Mouse (Mus musculus) cerebellum, adult (tissue): ENCODE data around the gene Zfp1.

Source experiments
- ATAC-seq: cut with Nextera tagmentation; 2 replicates; pipeline ENCODE4 v1.9.2; 2017; ENCODE audit warnings: mild to moderate bottlenecking, moderate library complexity, mixed read lengths; ENCODE audit not compliant: insufficient number of reproducible peaks, low FRiP score, low TSS enrichment

Zfp1 gene

GRCm38 (mm10) chr8:111643264-111644141, at the start of gene Zfp1:
Gene Zfp1 (plus strand): TSS chr8:111643401.
- ATAC-seq: peak; percentile 98

- no peak for ATAC-seq
Observed at GRCm38 (mm10) chr8:111594044-111594840, 49.0 kb upstream of the Zfp1 start.

- 0 out of 2 replicates have a peak, but pooled peaks have one; percentile 28 for ATAC-seq
Observed at GRCm38 (mm10) chr8:111594951-111595350, 48.2 kb upstream of the Zfp1 start.

- no peak for ATAC-seq
Observed at GRCm38 (mm10) chr8:111595712-111596484, 47.3 kb upstream of the Zfp1 start.

DNA sequence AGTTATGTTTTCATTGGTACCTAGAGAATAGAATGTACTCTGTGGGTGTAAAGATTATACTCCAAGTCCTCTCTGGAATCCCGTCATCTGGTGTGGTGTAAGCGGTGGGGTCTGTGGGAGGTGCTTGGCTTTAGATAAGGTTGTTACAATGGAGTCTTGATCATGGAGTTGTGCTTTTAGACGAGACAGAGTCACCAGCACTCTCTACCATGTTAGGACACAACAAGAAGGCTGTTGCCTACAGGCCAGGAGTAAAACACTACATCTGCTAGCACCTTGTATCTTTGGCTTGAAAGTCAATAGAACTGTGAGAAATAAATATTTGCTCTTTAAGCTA, 46.7 kb upstream of the Zfp1 start:
- no peak for ATAC-seq

GRCm38 (mm10) chr8:111597310-111597709, 45.9 kb upstream of the Zfp1 start:
- ATAC-seq: no peak

DNA sequence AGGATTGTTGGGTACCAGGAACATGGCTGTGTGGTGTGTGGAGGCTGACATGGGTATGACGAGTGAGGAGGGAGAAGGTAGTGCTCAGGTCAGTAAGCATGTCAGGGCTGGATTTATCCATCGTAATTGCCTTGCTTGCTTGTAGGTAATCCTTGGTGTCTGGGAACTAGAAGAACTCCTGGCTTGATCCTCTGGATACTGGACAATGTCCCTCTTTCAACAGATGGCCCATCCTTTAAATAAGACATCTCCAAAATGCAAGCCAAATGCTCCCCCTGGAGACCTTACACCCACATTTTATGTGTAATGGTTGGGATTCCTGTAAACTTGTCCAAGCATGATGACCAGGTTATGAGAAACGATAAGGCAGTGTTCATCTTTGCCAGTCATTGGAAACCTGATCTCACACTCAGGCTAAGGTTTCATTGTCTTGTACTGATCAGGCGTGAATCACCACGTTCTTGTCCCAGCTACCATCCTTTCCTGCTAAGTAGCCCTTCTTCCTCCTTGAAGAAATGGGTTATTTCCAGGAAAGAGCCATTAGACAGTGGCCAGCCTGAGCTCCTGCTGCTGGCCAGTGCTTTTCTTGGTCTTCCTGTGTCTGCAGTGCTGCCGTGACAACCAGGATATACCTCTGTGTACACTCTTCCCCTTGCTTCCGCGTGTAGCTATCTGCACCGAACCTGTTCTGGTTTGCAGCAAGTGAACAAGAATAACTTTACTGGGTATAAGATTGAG, 43.3 kb upstream of the Zfp1 start:
- ATAC-seq: peak; percentile 46; the same call in 1 of the 2 replicates

GRCm38 (mm10) chr8:111602050-111602449, 41.2 kb upstream of the Zfp1 start:
- ATAC-seq: no peak; the same call in 1 of the 2 replicates

DNA sequence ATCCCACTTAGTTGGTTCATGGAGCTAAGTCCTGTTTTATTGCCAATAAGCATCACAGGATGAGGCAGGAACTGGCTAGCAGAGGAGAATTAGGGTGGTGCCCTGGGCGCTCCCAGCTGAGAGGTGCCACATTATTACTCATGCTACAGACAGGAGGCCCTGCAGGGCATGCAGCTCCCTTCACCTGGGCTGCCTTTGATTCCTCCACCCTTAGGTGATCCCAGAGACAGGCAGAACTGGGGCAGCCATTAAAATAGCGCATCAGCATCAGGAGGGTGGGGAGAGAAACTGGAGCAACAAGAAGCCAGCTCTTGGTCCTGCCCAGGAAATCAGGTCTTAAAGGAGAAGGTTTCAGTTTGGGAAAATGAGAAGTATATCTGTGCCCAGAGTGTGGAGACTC, 38.2 kb upstream of the Zfp1 start:
- 0 out of 2 replicates have a peak, but pooled peaks have one; percentile 40 for ATAC-seq

DNA sequence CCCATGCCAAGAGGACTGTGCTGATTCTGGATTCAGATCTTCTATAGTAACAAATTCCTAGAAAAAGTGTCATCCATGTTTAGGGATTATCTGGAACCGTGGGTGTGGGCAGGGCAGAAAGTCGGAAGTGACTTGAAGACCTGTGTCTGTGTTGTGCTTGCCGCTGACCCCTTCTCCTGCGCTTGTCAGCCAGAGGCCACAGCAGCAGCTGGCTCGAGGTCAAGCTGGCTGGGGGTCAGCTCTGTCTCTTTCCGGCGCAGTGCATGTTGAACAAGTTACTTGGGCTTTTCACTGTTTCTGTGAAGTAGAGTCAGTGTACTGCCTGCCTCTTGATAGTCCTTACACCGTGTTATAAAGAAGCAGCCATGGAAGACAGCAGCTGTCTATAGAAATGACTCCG, 36.2 kb upstream of the Zfp1 start:
- ATAC-seq: no peak

- ATAC-seq: no peak
Observed at GRCm38 (mm10) chr8:111607414-111607813, 35.8 kb upstream of the Zfp1 start.

- no peak for ATAC-seq
Observed at GRCm38 (mm10) chr8:111613181-111613580, 30.0 kb upstream of the Zfp1 start.

DNA sequence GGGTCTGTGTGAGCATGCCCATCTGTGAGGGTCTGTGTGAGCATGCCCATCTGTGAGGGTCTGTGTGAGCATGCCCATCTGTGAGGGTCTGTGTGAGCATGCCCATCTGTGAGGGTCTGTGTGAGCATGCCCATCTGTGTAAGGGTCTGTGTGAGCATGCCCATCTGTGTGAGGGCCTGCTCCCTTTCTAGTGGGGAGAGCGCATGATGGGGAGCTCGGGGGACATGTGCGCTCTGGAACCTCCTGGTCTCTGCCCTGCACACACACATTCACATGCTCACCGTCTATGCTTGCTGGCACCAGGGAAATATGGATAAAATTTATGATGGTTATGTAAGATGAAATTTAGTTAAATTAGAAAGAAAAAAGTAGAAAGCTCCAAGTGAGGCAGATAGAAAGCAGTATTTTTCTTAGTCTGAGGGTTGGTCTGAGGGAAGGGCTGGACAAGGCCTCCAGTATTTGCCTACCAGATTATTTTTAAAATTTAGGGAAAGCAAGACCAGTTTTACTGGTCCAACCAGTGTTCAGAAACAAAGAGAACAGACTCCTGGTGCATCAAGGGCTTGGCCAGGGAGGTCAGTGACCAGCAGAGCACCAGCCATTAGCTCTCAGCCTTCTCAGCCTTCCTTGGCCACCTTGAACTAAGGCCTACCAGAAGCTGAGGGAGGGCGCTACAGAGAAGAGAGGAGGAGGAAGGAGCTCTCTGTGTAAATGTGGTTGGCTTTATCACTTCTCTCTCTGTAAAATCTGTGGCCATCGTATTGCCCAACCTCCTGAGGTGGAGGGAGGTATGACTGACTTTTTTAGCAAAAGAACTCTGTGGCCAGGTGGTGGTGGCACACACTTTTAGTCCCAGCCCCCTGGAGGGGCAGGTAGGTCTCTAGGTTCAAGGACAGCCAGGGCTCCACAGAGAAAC, 28.2 kb upstream of the Zfp1 start:
- no peak for ATAC-seq

DNA sequence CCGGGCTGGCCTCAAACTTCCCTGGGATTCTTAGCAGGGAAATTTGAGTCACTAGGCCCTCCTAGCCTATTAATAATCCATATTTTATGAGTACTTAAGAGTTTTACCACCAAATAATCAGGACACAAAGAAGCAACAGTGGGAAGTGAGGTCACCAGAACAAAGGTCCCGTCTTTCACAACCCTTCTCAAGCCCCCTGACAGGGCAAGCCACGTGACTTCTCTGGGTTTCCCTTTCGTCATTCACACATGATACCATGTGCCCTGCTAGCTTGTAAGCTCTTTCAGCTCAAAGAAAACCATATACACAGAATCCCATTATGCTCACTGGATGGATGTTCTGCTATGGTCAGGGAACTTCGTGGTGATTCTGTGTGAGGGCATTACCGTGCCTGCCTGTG, 25.4 kb upstream of the Zfp1 start:
- ATAC-seq: no peak

DNA sequence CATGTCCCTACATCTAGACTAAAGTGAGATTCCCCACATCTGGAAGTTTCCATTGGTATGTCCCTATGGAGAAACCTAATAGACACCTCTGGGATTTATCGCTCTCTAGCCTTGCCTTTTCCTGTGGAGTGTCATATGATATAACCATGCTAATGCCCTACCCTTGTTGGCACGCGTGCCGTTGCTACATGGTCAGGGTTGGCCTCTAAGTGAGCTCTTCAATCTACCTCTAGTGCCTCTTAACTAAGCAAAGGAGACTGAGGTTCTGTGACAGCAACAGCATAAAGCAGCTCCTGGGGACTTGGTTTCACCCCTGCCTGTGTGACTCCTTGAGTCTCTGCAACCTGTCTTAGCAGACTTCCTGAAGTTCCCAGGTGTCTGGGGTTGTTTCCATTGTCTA, 24.9 kb upstream of the Zfp1 start:
- ATAC-seq: no peak

GRCm38 (mm10) chr8:111619936-111620335, 23.3 kb upstream of the Zfp1 start:
- no peak for ATAC-seq

DNA sequence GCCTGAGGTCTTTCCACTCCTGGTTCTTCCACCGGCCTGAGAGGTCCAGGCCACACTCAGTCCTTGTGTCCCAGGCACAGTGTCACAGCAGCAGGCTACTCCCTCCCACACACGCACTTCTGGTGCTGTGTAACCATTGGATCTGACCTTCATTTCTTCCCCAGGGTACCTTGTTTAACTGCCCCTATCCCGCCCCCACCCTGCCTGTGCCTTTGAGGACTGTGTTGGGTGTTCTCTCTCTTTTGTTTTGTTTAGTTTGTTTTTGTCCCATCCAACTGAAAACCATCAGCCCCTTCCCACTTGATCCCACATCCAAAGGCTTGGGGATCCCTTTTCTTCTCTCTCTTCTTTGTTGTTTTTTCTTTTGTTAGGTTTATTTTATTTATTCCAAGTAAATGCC, 21.1 kb upstream of the Zfp1 start:
- ATAC-seq: no peak

GRCm38 (mm10) chr8:111622553-111622952, 20.6 kb upstream of the Zfp1 start:
- ATAC-seq: no peak
